Mouse (Mus musculus): ENCODE results near the gene Psmc3.

DNA sequence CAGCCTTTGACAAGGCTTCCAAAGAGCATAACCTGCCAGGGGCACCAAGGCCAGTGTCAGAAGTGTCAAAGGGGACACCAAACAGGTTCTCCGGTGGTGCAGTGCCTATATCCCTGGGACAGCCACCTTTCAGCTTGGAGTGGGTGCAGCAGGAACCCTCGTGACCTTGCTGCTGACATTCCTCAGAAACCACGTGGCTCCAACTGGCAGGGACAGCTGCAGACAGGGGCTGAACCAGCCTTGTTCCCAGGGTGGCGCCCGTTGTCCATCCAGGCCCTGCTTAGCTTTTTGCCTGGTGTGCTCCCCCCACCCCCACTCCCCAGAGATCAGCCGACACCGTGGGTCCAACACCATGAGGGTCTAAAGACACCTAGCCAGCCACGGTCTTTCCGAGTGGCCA is 18.4 kb upstream of the Psmc3 start, which contains the start of gene Rapsn:
- no peak for TF ChIP-seq CTCF (IDR thresholded peaks at IDR 0.05)
- no peak for TF ChIP-seq EP300 (IDR thresholded peaks at IDR 0.05)

All from lung, postnatal 0 days (tissue).